Mouse (Mus musculus) hindbrain, embryonic 11.5 days (tissue): ENCODE data around the gene Vamp8. TPM values are rescaled to one million over a fixed set of nuclear protein-coding genes. Genes with fewer than 3 reads are reported as not detected.
A peak's percentile ranks its signal among the peaks of the same experiment; 100 is the strongest.

Experiments used
- ATAC-seq: fragments of 200-750 bp; cut with Nextera tagmentation; 2 replicates; pipeline ENCODE4 v1.8.0; 2017; ENCODE audit warnings: mild to moderate bottlenecking, moderate TSS enrichment, moderate library complexity; ENCODE audit not compliant: low FRiP score
- DNase-seq: peaks from one replicate; pipeline ENCODE4 v3.0.0-alpha.2; 2015; ENCODE audit warnings: low spot score
- H3K27ac ChIP-seq: fragments of 300-500 bp; sonication (generic); 2 replicates; pipeline ENCODE4 v1.5.1; 2014; ENCODE audit warnings: mild to moderate bottlenecking, low read depth, low read length
- H3K27me3 ChIP-seq: fragments of 300-500 bp; sonication (generic); 2 replicates; pipeline ENCODE4 v1.6.1; 2014; ENCODE audit warnings: mild to moderate bottlenecking, low read length, moderate library complexity, mixed read lengths; ENCODE audit not compliant: control insufficient read depth, insufficient read depth
- H3K36me3 ChIP-seq: fragments of 300-500 bp; sonication (generic); 2 replicates; pipeline ENCODE4 v1.6.1; 2014; ENCODE audit warnings: mild to moderate bottlenecking, low read length, moderate library complexity, mixed read lengths; ENCODE audit not compliant: control insufficient read depth, insufficient read depth
- H3K4me1 ChIP-seq: fragments of 300-500 bp; sonication (generic); replicated peaks from 2 replicates; pipeline ENCODE4 v1.6.1; 2014; ENCODE audit warnings: low read length, mixed read lengths; ENCODE audit not compliant: control insufficient read depth, insufficient read depth
- H3K4me2 ChIP-seq: fragments of 300-500 bp; sonication (generic); replicated peaks from 2 replicates; pipeline ENCODE4 v1.6.1; 2014; ENCODE audit warnings: mild to moderate bottlenecking, low read depth, low read length
- H3K4me3 ChIP-seq: fragments of 300-500 bp; sonication (generic); 2 replicates; pipeline ENCODE4 v1.5.1; 2014; ENCODE audit warnings: low read depth, low read length
- H3K9ac ChIP-seq: fragments of 300-500 bp; sonication (generic); 2 replicates; pipeline ENCODE4 v1.6.1; 2014; ENCODE audit warnings: low read depth, low read length
- H3K9me3 ChIP-seq: fragments of 300-500 bp; sonication (generic); 2 replicates; pipeline ENCODE4 v1.6.1; 2016; ENCODE audit warnings: low read length; ENCODE audit not compliant: control insufficient read depth
- WGBS: fragments of 180-500 bp; shearing (Covaris S2); extraction: QIAGEN DNeasy Blood & Tissue Kit; methylation state at CpG from one replicate; pipeline ENCODE4 v1.1.7; 2014; 5-methylcytosine and 5-hydroxymethylcytosine counted together
- polyA plus RNA-seq: library from polyadenylated mRNA; unstranded; fragments of >200 nt; fragmentation: Nextera tagmentation; extraction: Ambion mirVana; gene quantifications from 2 replicates; pipeline ENCODE4 v1.2.1, GENCODE M21; 2014

The Vamp8 gene
- polyA plus RNA-seq, 1 experiment from 2014 or later = 35.2 TPM

DNA sequence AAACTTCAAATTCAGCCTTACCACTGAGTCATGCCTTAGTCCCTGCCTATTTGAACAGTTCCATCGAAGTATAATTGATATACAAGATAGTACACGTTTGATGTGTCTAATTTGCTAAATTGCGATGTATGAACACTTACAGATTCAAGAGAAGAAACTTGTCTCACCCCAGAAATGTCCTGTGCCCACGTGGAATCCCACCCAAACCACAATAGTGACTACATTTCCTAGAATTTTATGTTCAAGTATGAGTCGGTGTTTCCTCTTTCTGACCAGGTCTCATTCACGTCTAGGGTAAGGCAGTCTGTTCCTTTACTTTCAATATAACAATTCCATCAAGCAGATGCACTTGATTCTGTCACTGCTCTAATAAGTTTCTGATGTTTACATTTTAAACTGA, 44.9 kb downstream of the Vamp8 start:
- no peak overlapping the region for H3K9ac ChIP-seq

DNA sequence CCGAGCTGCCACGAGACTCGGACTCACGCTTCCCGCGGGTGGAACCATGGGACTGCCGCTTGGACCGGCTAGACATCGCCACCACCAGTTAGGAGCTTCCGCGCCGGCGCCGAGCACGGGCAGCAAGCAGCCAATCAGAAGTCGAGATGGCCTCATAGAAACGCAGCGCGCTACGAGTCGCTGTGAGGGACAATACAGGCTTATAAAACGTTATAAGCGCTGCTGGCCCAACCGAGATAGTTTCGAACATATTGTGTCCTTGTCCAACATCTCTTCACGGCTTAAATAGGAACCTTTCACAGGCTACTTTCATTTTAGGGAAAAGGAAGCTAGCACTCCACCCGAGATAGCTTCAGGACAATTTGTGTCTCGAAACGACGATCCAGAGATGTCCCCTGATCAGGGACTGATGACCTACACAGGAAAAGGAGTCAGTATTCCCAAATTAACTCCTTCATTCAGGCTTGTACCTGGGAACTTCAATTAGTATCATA, 45.4 kb downstream of the Vamp8 start, which contains the start of gene Usp39:
Usp39 (minus strand) TSS at position 111 of the 494 bp plus-strand sequence.
- Histone ChIP-seq H3K4me2 (peak within 1 kb of the TSS; percentile 71), H3K4me1 (peaks cover 6% of the 10 kb centered on the region), H3K27ac (no peak within 1 kb of the TSS), H3K4me3 (peak within 1 kb of the TSS; percentile 79), H3K9ac (peak within 1 kb of the TSS; percentile 89), H3K36me3 (no peaks in the 10 kb centered on the region), H3K9me3 (no peaks in the 10 kb centered on the region), H3K27me3 (no peaks in the 10 kb centered on the region)
- WGBS = under 1% methylated on average over 30 of the region's 30 CpGs
- peak; percentile 94 for DNase-seq
- ATAC-seq = peak; percentile 76

More for the DNA sequence above, 44.9 kb downstream of the Vamp8 start:
- DNase-seq = no peak
- Histone ChIP-seq H3K4me3 (no peak overlapping the region), H3K27ac (no peak overlapping the region), H3K36me3 (no peaks in the 10 kb centered on the region), H3K27me3 (no peaks in the 10 kb centered on the region), H3K4me1 (peaks cover 6% of the 10 kb centered on the region), H3K9me3 (no peaks in the 10 kb centered on the region), H3K4me2 (peak overlapping the region; percentile 44; the same call in 1 of the 2 replicates)
- no peak for ATAC-seq
- 50% methylated on average over 6 of the region's 6 CpGs for WGBS

DNA sequence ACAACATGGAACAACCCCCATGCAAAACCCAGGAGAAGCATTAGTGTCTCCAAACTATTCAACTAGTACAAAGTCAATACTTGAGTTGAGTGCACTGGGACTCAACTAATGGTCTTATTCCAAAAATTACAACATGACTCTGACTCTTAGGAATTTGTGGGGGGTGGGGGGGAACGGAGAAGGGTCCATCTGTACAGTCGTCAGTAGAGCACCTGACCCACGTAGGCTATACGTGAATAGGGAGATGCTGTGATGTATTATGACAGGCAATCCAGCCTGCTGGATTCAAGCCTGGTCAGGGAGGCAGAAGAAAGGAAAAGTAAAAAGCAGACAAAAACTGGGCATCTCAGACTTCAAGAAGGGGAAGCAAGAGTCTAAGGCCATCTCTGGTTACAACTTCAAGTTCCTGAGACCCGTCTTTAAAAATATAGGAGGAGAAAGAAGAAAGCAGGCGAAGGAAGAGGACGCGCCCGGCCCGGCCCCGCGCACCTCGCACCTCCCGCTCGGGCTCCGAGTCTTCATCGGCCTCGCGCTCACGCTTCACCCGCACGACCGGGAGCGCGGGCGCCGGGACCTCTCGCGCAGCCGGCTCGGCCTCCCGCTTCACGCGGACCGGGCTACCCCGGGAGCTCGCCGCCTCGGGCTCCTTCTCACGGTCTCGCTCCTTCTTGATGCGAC, 46.0 kb downstream of the Vamp8 start:
- Histone ChIP-seq H3K4me2 (peak overlapping the region; percentile 71), H3K36me3 (no peaks in the 10 kb centered on the region), H3K4me1 (peaks cover 6% of the 10 kb centered on the region), H3K4me3 (peak overlapping the region; percentile 79), H3K9ac (peak overlapping the region; percentile 89), H3K27ac (no peak overlapping the region), H3K27me3 (no peaks in the 10 kb centered on the region), H3K9me3 (no peaks in the 10 kb centered on the region)
- WGBS = under 1% methylated on average over 38 of the region's 42 CpGs
- no peak for DNase-seq
- peak; percentile 63 for ATAC-seq

DNA sequence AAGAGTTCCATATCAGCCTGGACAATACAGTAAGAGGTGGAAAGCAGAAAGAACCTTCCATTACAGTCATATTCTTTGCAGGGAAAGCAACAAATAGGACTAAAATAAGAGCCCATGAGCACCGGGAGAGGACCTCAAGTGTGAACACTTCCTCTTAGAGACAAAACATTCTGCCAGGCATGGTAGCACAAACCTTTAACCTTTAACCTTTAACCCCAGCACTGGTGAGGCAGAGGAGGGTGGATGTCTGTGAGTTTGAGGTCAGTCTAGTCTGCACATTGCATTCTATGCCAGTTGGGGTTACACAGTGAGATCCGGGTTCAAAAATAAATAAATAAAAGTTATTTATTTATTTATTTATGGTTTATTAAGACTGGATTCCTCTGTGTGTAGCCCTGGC, 50.0 kb downstream of the Vamp8 start:
- WGBS = 59% methylated on average over 2 of the region's 2 CpGs
- H3K36me3 ChIP-seq = peaks cover 16% of the 10 kb centered on the region

More for the DNA sequence above, 50.0 kb downstream of the Vamp8 start:
- no peaks in the 10 kb centered on the region; the same call in 1 of the 2 replicates for H3K27me3 ChIP-seq
- no peak overlapping the region for H3K9ac ChIP-seq
- DNase-seq = no peak
- ATAC-seq = no peak
- H3K27ac ChIP-seq = no peak overlapping the region
- no peaks in the 10 kb centered on the region for H3K4me1 ChIP-seq
- no peaks in the 10 kb centered on the region for H3K9me3 ChIP-seq
- no peak overlapping the region for H3K4me2 ChIP-seq
- H3K4me3 ChIP-seq = no peak overlapping the region

Other genes with a start within 250 kb of the Vamp8 start
- 9.2 and 9.6 TPM in 2 replicates for gene Atoh8, start 155.1 kb downstream of the Vamp8 start, polyA plus RNA-seq
- gene Sftpb, start 86.1 kb downstream of the Vamp8 start, polyA plus RNA-seq = not detected in 2 replicates
- 102 and 113 TPM in 2 replicates for gene Usp39, start 45.5 kb downstream of the Vamp8 start, polyA plus RNA-seq
- 17.6 and 28.4 TPM in 2 replicates for gene 0610030E20Rik, start 43.4 kb downstream of the Vamp8 start, polyA plus RNA-seq
- 7.0 and 9.2 TPM in 2 replicates for gene Tmem150a, start 35.3 kb downstream of the Vamp8 start, polyA plus RNA-seq
- gene Rnf181, start 23.7 kb downstream of the Vamp8 start, polyA plus RNA-seq = 106 and 111 TPM in 2 replicates
- 13.4 and 13.7 TPM in 2 replicates for gene Vamp5, start 10.2 kb downstream of the Vamp8 start, polyA plus RNA-seq
- gene Ggcx, start 23.6 kb upstream of the Vamp8 start, polyA plus RNA-seq = 12.9 and 13.1 TPM in 2 replicates
- 409 and 478 TPM in 2 replicates for gene Mat2a, start 48.9 kb upstream of the Vamp8 start, polyA plus RNA-seq
- 0.45 and 0.66 TPM in 2 replicates for gene Sh2d6, start 131.0 kb upstream of the Vamp8 start, polyA plus RNA-seq
- gene Capg, start 153.7 kb upstream of the Vamp8 start, polyA plus RNA-seq = 10.4 TPM in 2 replicates
- 17.7 and 18.5 TPM in 2 replicates for gene Elmod3, start 207.7 kb upstream of the Vamp8 start, polyA plus RNA-seq
- 6.0 and 7.4 TPM in 2 replicates for gene Retsat, start 207.8 kb upstream of the Vamp8 start, polyA plus RNA-seq
- 41.5 and 42.3 TPM in 2 replicates for gene Tgoln1, start 226.3 kb upstream of the Vamp8 start, polyA plus RNA-seq